Mouse (Mus musculus): Measurements from ENCODE around the gene Vwf.

Gene Vwf

GRCm38 (mm10) chr6:125589075-125589474 lies 42.5 kb downstream of the Vwf start:
- DNase-seq: no peak

DNA sequence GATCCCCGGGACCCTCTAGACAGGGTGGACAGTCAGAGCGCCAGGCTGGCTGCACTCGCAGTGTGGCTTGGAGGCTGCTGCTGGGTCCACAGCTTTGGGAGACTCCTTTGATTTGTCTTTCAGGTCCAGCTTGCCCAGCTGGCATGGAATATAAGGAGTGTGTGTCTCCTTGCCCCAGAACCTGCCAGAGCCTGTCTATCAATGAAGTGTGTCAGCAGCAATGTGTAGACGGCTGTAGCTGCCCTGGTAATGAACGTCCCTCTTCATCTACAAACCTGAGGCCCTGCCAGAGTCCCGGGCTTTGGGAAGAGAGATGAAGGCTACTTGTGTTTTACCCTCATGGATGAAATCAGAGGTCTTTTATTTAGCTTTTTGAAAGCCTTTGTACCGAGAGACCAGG lies 43.5 kb downstream of the Vwf start:
- DNase-seq: no peak

GRCm38 (mm10) chr6:125590471-125590870 lies 43.9 kb downstream of the Vwf start:
- no peak for DNase-seq

- peak; percentile 38 to 44 for DNase-seq
These were observed 45.2 kb downstream of the Vwf start for GRCm38 (mm10) chr6:125591652-125592385.

DNA sequence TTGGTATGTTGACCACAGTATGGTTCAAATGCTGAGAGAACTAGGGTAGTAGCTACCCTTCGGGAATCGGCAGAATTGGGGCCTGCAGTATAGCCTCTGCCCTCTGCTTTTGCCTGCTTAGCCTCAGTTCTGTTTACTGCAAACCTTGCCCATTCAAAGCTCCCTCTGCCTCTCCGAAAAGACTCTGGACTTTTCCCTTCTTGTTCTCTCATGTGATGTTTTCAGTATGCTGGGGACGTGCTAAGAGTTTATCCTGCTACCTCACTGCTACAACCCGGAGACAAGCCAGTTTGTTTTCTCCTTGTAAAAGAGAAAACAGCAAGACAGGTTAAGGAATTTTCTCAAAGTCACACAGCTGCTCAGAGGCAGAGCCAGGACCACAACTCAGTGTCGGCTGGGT lies 46.0 kb downstream of the Vwf start:
- peak; percentile 41 to 71 for DNase-seq

- DNase-seq: no peak
These were observed 47.7 kb downstream of the Vwf start for GRCm38 (mm10) chr6:125594311-125594710.

DNA sequence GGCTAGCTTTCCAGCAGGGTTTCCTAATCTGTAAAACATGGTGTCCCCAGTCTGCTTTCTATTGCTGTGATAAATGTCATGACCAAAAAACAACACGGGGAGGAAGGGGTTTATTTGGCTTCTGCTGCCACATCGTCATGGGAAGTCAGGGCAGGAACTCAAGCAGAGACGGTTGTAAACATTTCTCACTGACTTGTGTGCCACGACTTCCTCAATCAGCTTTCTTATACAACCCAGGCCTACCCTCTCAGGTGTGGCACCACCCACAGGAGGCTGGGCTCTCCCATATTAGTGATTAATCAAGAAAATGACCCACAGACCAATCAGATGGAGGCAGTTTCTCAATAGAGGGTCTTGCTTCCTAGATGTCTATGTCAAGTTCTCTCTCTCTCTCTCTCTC lies 48.3 kb downstream of the Vwf start:
- DNase-seq: no peak

DNA sequence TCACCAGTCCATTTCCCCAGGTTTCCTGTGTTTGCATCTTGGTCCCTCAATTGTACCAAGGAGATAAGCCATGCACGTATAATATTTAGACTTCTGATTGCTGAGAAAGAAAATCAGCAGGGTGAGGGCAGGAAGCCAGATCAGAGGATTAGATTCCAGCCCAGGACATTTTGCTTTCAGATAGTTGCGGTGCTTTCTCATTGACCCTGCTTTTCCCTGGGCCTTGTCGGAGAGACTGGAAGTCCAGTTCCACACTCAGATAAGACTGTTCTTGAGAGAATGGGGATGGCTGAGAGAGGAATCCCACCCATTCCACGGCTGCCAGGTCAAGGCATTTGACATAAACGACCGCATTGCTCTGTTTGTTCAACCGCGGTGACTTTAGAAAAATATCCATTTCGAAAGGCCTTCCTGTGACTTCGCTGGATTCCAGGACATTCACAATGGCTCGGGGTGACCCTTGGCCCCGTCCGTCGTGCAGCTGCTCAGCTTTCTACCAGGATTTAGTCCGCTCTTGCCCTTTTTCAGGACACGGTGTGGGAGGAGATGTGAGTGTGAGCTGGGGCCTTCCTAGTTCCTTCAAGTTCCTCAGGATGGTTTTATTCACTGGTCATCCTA lies 50.2 kb downstream of the Vwf start:
- peak; percentile 68 to 71 for DNase-seq

DNA sequence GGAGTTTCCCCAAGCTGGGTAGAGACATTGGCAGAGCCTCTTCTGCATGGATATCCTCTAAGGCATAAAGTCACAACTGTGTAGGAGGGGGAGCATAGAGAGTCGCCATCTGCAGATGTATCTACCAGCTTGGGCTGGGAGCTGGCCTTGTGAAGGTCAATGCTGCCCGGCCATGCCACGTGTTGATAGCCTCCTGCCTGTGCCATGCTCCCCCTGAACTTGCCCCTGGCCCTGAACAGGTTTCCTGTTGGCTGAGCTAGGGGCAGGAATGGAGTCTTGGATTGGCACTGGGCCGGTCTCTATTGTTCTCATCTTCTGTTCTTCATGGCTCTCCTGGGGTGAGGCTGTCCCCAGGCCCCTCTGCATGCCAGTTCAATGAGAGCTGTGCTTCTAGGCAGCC lies 51.1 kb downstream of the Vwf start:
- no peak for DNase-seq

- DNase-seq: peak; percentile 72 to 86
These were observed 53.5 kb downstream of the Vwf start for GRCm38 (mm10) chr6:125600036-125600558.

DNA sequence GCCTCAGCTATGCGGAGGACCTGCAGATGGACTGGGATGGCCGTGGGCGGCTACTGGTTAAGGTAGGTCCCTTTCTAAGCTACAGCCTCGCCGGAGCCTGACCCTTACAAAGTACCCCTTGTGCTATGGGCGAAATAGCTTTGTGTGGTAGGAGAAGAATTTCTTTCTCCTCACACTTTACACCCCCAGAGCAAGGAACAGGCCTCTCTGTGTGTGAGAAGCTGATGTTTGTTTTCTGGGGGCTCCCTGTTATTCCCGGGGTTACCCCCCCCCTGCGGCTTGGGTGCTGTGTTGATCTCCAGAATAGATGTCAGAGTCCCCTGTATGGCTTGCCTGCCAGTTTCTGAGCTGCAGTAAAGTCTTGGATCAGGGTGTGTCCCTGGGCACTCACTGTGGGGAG lies 54.1 kb downstream of the Vwf start:
- DNase-seq: no peak

- no peak for DNase-seq
These were observed 54.6 kb downstream of the Vwf start for GRCm38 (mm10) chr6:125601190-125601589.

DNA sequence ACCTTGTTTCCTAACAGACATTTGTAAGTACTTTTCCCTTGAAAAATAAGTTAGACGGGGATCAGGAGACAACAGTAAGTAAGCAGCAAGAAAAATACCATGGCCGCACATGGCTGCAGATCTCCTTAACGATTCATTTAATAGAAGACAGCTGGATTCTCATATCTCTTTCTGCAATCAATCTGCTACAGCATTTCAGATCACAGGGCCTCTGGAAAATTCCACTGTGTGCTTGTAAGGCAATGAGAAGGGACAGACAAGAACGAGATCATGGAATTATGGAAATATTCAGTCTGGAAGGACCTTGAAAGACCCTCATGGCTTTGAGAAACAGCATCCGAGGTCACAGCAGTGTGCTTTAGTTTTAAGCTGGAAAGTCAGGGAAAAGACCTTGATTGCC lies 55.2 kb downstream of the Vwf start:
- DNase-seq: no peak

DNA sequence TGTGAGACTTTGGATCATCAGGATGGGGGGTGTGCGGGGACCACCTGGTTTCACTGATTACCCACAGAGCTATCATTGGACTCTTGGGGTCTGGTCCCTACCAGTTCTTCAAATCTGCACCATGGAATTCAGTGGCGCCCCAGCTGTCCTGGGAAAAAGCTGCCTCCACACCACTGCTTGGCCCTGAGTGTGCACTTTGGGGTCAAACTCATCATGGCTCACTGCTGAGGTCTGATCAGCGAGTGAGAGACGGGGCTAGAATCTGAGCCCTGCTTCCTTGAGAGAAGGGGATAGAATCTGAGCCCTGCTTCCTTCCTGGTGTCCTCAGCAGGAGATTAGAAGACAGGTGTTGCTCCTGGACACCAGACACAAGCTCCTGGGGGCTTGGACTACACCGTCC lies 55.8 kb downstream of the Vwf start:
- DNase-seq: no peak

- DNase-seq: peak; percentile 82 to 93
These were observed 56.7 kb downstream of the Vwf start for GRCm38 (mm10) chr6:125603234-125603633.

DNA sequence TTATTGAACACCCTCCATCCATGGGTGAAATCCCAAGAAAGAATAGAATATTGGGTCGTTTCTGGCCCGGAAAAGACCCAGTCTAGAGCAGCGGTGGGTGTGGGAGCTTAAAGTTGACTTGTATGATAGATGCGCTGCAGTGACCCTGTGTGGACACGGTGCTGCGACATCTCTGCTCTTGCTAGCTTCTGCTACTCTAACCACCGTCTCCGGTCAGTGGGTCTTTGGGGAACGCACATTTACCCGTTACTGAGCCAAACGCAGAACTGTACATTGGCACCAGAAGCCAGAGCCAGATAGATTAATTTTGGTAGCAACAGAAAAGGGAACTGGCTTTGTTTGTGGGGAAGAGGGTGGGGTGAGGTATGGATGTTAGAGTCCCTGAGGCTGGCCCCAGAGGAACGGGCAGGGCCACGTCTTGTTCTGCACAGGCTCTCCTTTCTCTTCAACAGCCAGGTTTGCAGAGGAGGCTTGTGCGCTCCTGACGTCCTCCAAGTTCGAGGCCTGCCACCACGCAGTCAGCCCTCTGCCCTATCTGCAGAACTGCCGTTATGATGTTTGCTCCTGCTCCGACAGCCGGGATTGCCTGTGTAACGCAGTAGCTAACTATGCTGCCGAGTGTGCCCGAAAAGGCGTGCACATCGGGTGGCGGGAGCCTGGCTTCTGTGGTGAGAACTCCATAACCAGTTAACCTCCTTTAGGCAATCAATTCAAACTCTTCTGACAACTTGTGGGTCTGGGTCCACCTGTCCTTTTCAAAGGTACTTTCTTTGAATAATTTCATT lies 57.3 kb downstream of the Vwf start:
- DNase-seq: no peak

DNA sequence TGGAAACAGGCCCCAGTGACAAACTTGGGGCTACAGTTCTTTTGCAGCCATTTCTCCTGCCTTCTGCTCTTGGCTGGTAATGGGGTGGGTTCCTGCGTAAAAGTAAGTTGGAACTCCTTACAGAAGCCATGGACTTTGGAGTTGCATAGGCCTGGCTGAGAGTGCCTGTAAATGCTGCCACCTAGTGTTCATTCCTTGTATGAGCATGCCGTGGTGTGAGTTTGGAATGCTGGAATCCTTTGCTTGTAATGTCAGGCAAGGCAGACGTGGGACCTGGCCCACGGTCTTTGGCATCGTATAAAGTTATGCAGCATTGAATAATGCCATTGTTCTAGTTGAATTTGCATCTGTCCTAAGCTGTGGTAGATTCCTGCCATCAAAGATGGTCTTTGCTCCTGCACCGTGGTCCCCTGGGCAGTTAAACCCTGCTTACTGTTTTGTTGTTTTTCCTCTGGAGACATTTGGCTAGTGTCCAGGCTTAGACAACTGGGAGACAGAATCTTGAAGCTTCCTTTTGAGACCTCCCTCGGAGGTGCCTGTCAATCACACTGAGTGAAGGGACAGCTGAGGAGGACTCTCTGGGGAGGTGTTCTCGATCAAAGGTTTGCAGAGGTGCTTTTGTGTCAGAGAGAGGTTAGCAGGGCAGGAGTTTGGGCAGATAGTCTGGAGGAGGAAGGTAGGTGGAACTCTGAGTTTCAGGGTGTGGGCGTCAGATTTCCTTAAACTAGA lies 58.1 kb downstream of the Vwf start:
- peak; percentile 81 to 83 for DNase-seq

DNA sequence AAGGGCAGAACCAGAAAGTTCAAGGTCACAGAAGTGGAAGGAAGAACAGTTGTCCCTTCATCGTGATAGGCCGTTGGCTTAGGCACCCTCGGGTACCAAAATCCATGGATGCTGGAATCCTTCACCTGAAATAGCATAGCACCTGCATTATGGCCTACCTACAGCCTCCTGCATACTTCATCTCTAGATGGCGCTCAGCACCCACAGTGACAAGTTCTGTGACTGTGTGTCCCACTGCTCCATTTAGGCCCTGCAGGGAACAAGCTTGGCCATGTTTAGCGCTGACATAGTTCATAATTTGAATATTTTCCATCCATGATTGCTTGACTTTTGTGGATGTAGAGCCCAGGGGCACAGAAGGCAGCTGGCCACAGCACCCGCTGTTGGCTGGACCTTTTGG lies 62.5 kb downstream of the Vwf start:
- no peak for DNase-seq

DNA sequence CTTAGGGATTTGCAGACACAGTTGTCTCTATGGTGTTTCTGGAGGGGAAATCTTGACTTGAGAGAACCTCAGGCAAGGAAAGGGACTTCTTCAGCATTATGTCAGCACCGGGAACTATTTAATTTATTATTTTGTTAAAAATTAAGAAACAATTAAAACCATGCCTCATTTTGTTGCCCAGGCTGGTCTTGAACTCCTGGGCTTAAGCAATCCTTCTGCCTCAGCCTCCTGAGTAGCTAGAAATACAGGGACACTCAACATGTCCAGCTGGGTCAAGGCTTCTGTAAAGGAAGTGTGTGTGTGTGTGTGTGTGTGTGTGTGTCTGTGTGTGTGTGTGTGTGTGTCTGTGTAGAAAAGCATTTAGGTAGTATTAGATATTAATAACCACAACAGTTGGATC lies 71.3 kb downstream of the Vwf start:
- no peak for DNase-seq

GRCm38 (mm10) chr6:125620764-125621163 lies 74.2 kb downstream of the Vwf start:
- peak; percentile 12 to 23 for DNase-seq

DNA sequence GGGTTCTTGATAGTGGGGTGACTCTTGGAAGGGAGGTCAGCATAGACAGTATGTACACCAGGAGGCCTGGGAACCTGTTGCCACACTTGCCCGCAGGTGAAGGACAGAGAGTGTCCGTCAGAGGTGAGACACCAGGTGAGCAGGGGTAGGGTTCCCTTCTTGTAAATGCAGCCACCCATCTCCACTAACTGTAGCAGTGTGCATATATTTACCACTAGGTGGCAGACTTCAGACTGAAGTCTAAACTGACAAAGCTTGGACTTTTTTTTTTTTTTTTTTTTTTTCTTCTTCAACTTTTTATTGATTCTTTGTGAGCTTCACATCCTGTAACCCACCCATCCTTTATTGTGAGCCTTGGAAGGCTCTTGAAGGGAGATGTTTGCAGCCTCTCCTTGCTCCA lies 75.9 kb downstream of the Vwf start:
- DNase-seq: no peak

GRCm38 (mm10) chr6:125640486-125640885 lies 93.9 kb downstream of the Vwf start:
- no peak for DNase-seq

DNA sequence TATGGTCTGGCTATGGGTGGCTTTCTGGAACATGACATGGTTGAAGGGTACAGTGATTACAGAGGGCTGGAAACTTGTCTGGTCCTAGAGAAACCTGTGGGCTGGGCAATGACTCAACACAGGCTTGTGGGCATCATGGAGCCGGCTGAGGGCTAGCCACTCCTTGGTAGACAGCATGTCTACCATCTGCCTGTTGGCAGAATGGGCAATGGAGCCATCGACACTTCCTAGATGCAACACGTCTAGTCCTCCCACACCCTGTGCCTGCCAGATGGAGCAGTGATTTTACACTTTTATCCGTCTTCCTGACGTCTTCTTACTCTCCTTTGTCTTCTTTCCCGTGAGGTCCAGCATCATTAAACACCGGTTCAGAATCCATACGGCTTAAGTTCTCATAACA lies 94.6 kb downstream of the Vwf start:
- DNase-seq: no peak

Measured in kidney, postnatal 36 days (tissue).